Mouse (Mus musculus): Measurements from ENCODE around the gene Cul9. TPM values are rescaled to one million over a fixed set of nuclear protein-coding genes. Genes with fewer than 3 reads are reported as not detected.

Cul9 gene
- total and polyA plus RNA-seq, 2 experiments from 2014 or later: 6.1 to 20.3 TPM

GRCm38 (mm10) chr17:46556584-46556945 lies 10.4 kb upstream of the Cul9 start:
- Histone ChIP-seq H3K4me1 (ENCODE audit: control insufficient read depth, insufficient read depth) (peaks cover 17% of the 10 kb centered on the region; the same call in 1 of the 2 replicates), H3K4me2 (ENCODE audit: low read depth, low read length) (peak overlapping the region; percentile 67), H3K9me3 (replicated peaks; ENCODE audit: control insufficient read depth, low read length) (no peaks in the 10 kb centered on the region), H3K27me3 (ENCODE audit: control insufficient read depth, insufficient read depth, low read length) (no peaks in the 10 kb centered on the region), H3K27ac (ENCODE audit: low read depth) (peak overlapping the region; percentile 80), H3K36me3 (replicated peaks; ENCODE audit: control insufficient read depth, insufficient read depth, low read length) (peaks cover 2% of the 10 kb centered on the region; the same call in 1 of the 2 replicates), H3K4me3 (ENCODE audit: low read depth, low read length) (peak overlapping the region; percentile 99), H3K9ac (replicated peaks; ENCODE audit: low read depth, low read length) (peak overlapping the region; percentile 100)
- no peak for TF ChIP-seq CTCF (IDR thresholded peaks at IDR 0.05; ENCODE audit: low read depth)
- TF ChIP-seq EP300 (IDR thresholded peaks at IDR 0.05; ENCODE audit: low read depth): no peak
- ATAC-seq (ENCODE audit: insufficient read depth, low read depth) (no peak), DNase-seq (ENCODE audit: low spot score) (no peak)
- WGBS: under 1% methylated on average over 11 of the region's 11 CpGs

- H3K36me3 ChIP-seq (replicated peaks; ENCODE audit: control insufficient read depth, insufficient read depth, low read length): peaks cover 9% of the 10 kb centered on the region
- ATAC-seq (ENCODE audit: insufficient read depth, low read depth): peak; percentile 87
- H3K9ac ChIP-seq (replicated peaks; ENCODE audit: low read depth, low read length): peak within 1 kb of the TSS; percentile 100
- no peaks in the 10 kb centered on the region for H3K9me3 ChIP-seq (replicated peaks; ENCODE audit: control insufficient read depth, low read length)
- under 1% methylated on average over 84 of the region's 87 CpGs for WGBS
- H3K4me1 ChIP-seq (ENCODE audit: control insufficient read depth, insufficient read depth): peaks cover 17% of the 10 kb centered on the region; the same call in 1 of the 2 replicates
- DNase-seq (ENCODE audit: low spot score): peak; percentile 99
- no peaks in the 10 kb centered on the region for H3K27me3 ChIP-seq (ENCODE audit: control insufficient read depth, insufficient read depth, low read length)
- peak within 1 kb of the TSS; percentile 99 for H3K27ac ChIP-seq (ENCODE audit: low read depth)
- TF ChIP-seq CTCF (IDR thresholded peaks at IDR 0.05; ENCODE audit: low read depth): 0 out of 2 replicates have a peak, but pooled peaks have one; percentile 1
- TF ChIP-seq EP300 (IDR thresholded peaks at IDR 0.05; ENCODE audit: low read depth): 0 out of 2 replicates have a peak, but pooled peaks have one; percentile 44
- peak within 1 kb of the TSS; percentile 99 for H3K4me3 ChIP-seq (ENCODE audit: low read depth, low read length)
- peak within 1 kb of the TSS; percentile 83 for H3K4me2 ChIP-seq (ENCODE audit: low read depth, low read length)
These were observed 9.7 kb upstream of the Cul9 start, which contains the start of gene Srf for GRCm38 (mm10) chr17:46555673-46556583. Gene Srf (minus strand): TSS chr17:46556175.

DNA sequence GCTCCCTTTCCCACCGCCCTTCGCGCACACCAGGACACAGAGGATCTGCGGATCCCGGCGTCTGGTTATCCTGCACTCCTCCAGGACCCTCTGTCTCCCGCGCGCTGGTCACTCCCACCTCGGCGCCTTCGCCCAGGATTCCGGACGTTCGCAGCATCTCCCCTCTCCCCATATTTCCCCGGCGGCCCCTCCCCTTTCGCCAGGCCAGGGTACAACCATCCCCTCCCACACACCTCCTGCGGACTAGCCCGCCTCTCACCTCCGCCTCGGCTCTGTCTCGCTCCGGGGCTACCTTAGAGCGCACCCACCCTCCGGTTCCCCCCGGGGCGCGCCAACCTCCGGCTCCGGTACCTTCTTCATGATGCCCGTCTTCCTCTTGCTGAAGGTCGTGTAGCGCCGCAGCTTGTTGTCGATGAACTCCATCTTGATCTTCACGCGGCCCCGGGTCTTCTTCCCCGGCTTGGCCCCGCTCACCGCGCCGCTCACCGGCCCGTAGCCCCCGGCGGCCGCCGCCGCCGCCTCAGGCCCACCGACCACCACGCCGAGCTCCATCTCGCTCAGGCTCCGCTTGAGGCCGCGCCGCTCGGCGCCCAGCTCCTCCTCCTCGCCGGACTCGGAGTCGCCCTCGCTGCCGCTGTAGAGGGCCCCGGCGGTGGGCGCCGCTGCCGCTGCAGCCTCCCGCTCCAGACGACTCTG lies 8.9 kb upstream of the Cul9 start:
- Histone ChIP-seq H3K36me3 (replicated peaks; ENCODE audit: control insufficient read depth, insufficient read depth, low read length) (peaks cover 17% of the 10 kb centered on the region), H3K27me3 (ENCODE audit: control insufficient read depth, insufficient read depth, low read length) (no peaks in the 10 kb centered on the region), H3K27ac (ENCODE audit: low read depth) (peak overlapping the region; percentile 99), H3K9ac (replicated peaks; ENCODE audit: low read depth, low read length) (peak overlapping the region; percentile 100), H3K4me1 (ENCODE audit: control insufficient read depth, insufficient read depth) (peaks cover 17% of the 10 kb centered on the region; the same call in 1 of the 2 replicates), H3K4me2 (ENCODE audit: low read depth, low read length) (peak overlapping the region; percentile 83), H3K9me3 (replicated peaks; ENCODE audit: control insufficient read depth, low read length) (no peaks in the 10 kb centered on the region), H3K4me3 (ENCODE audit: low read depth, low read length) (peak overlapping the region; percentile 99)
- TF ChIP-seq EP300 (IDR thresholded peaks at IDR 0.05; ENCODE audit: low read depth): no peak
- no peak for TF ChIP-seq CTCF (IDR thresholded peaks at IDR 0.05; ENCODE audit: low read depth)
- under 1% methylated on average over 59 of the region's 75 CpGs for WGBS
- ATAC-seq (ENCODE audit: insufficient read depth, low read depth) (no peak), DNase-seq (ENCODE audit: low spot score) (peak; percentile 26)

DNA sequence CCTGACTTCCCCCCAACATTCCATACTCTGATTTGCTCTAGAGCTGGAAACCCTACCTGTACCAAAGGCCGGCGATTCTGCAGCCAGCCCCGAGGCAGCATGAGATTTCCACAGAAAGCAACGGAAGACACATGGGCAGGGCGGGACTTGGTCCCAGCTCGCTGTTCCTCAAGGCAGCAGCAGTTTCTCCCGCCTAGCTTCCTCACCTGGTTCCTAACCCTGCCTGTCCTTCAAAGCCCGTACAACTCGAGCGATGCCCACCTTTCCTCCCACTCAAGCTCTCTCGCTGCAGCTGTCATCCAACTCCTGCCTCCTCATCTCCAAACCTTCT lies 8.4 kb upstream of the Cul9 start:
- Histone ChIP-seq H3K9ac (replicated peaks; ENCODE audit: low read depth, low read length) (peak overlapping the region; percentile 100), H3K4me1 (ENCODE audit: control insufficient read depth, insufficient read depth) (peaks cover 17% of the 10 kb centered on the region; the same call in 1 of the 2 replicates), H3K27me3 (ENCODE audit: control insufficient read depth, insufficient read depth, low read length) (no peaks in the 10 kb centered on the region), H3K4me2 (ENCODE audit: low read depth, low read length) (peak overlapping the region; percentile 83), H3K4me3 (ENCODE audit: low read depth, low read length) (peak overlapping the region; percentile 99), H3K9me3 (replicated peaks; ENCODE audit: control insufficient read depth, low read length) (no peaks in the 10 kb centered on the region), H3K27ac (ENCODE audit: low read depth) (peak overlapping the region; percentile 99), H3K36me3 (replicated peaks; ENCODE audit: control insufficient read depth, insufficient read depth, low read length) (peaks cover 22% of the 10 kb centered on the region)
- ATAC-seq (ENCODE audit: insufficient read depth, low read depth): no peak
- TF ChIP-seq CTCF (IDR thresholded peaks at IDR 0.05; ENCODE audit: low read depth): no peak
- no peak for TF ChIP-seq EP300 (IDR thresholded peaks at IDR 0.05; ENCODE audit: low read depth)
- WGBS: 0% methylated on average over 11 of the region's 11 CpGs
- no peak for DNase-seq (ENCODE audit: low spot score)

- Histone ChIP-seq H3K27ac (ENCODE audit: low read depth) (peak overlapping the region; percentile 99), H3K9ac (replicated peaks; ENCODE audit: low read depth, low read length) (peak overlapping the region; percentile 100), H3K4me3 (ENCODE audit: low read depth, low read length) (peak overlapping the region; percentile 99), H3K36me3 (replicated peaks; ENCODE audit: control insufficient read depth, insufficient read depth, low read length) (peaks cover 27% of the 10 kb centered on the region), H3K4me2 (ENCODE audit: low read depth, low read length) (peak overlapping the region; percentile 83), H3K4me1 (ENCODE audit: control insufficient read depth, insufficient read depth) (peaks cover 17% of the 10 kb centered on the region; the same call in 1 of the 2 replicates), H3K27me3 (ENCODE audit: control insufficient read depth, insufficient read depth, low read length) (no peaks in the 10 kb centered on the region), H3K9me3 (replicated peaks; ENCODE audit: control insufficient read depth, low read length) (no peaks in the 10 kb centered on the region)
- TF ChIP-seq EP300 (IDR thresholded peaks at IDR 0.05; ENCODE audit: low read depth): no peak
- no peak for TF ChIP-seq CTCF (IDR thresholded peaks at IDR 0.05; ENCODE audit: low read depth)
- no peak for DNase-seq (ENCODE audit: low spot score)
- WGBS: 32% methylated on average over 3 of the region's 3 CpGs
- no peak for ATAC-seq (ENCODE audit: insufficient read depth, low read depth)
These were observed 7.7 kb upstream of the Cul9 start for GRCm38 (mm10) chr17:46553926-46554325.
